Mouse (Mus musculus) gastrocnemius, postnatal 10 days (tissue): ENCODE data around the gene Pdha1. TPM values are rescaled to one million over a fixed set of nuclear protein-coding genes. Genes with fewer than 3 reads are reported as not detected.
A peak's percentile ranks its signal among the peaks of the same experiment; 100 is the strongest.

Experiments used
- DNase-seq: peaks from one replicate; pipeline ENCODE4 v3.0.0; 2021; ENCODE audit warnings: mixed read lengths
- long read RNA-seq, 2 experiments: library from polyadenylated mRNA; stranded (forward); transcript quantifications; one replicate each; pipeline ENCODE4 v2.0.0; 2021
- total RNA-seq, 2 experiments: library from RNA; stranded (reverse); gene quantifications; 2 replicates each; pipeline ENCODE4 v1.2.3; 2021

Gene Pdha1
- 100 to 1,000 TPM; 310 to 381 TPM for total RNA-seq
- long read RNA-seq, experiment 1, transcript Pdha1-201 (11 exons, 2,848 nt), result major isoform, 658 of 690 reads
- long read RNA-seq, experiment 1, partial matches to known transcripts, result 16 of 690 reads
- long read RNA-seq, experiment 1, other reads (novel, unspliced or antisense), result 16 of 690 reads
- long read RNA-seq, experiment 2, transcript Pdha1-201 (11 exons, 2,848 nt), result major isoform, 649 of 691 reads
- long read RNA-seq, experiment 2, partial matches to known transcripts, result 32 of 691 reads
- long read RNA-seq, experiment 2, other reads (novel, unspliced or antisense), result 10 of 691 reads

DNA sequence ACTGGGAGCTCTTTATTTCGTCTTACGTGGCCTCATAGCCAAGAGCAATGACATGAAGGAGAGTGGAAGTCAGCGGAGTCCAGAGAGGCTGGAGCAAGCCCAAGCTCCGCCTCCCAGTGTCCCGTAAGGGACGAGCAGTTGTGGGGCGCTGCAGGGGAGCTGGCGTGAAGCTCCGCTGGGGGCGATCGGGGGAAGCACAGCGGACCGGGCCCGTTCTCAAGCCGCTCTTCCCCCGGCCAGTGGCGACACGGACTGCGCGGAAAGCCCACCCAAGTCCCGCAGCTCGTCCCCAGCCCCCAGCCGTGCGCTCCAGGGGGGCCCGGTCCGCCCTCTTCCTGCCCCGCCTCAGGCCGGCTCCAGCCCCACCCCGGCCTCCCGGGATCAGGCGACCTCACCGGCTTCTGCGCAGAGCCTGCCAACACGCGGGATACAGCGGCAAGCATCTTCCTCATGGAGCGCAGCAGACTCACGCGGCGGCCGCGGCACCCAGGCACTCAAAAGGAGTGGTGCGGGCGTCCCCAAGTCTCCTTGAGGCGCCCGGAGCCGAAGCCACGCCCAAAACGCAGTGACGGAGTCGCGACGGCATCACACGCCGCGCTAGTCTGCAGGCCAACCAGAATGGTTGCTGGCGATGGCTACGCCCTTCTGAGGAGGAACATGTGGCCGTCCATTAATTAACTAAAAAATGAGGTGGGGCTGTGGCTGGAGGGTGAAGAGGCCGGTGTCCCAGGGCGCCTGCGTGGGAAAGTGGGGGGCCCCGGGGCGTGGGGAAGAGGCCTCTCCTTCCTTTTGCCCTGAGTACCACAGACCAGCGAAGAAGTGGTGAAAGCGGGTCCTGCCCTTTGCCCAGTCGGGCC, at the start of gene Pdha1:
TSS of gene Pdha1 (minus strand) at position 553 of the 857 bp plus-strand sequence.
- DNase-seq, result peak; percentile 76

DNA sequence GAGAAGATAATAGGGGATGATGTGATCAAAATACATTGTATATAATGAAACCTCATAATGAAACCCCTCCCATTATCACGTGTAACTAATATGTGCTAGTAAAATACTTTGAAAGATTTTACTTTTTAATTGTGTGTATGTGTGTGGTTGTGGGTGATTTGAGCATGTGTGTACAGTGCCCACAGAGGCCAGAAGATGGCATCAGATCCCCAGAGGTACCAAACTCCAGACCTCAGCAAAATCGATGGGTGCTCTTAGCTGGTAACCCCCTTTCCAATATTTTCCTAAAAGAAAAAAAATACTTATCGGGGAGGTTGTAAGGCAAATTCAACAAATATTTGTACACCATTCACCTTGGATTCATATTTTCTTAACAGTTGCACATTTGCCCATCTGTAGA, 40.8 kb upstream of the Pdha1 start:
- DNase-seq, result no peak

DNA sequence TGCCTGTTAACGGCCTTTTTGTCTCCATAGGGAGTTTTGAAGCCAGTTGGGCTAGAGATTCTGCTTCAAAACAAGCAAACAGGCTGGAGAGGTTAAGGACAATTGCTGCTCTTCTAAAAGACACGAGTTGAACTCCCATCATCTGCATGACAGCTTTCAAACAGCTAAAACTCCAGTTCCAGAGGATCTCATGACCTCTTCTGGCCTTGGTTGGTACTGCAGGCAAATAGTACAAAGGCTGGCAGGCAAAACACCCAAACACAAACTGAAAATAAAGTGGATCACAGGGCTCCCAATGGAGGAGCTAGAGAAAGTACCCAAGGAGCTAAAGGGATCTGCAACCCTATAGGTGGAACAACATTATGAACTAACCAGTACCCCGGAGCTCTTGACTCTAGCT, 31.9 kb upstream of the Pdha1 start:
- DNase-seq, result peak; percentile 45

DNA sequence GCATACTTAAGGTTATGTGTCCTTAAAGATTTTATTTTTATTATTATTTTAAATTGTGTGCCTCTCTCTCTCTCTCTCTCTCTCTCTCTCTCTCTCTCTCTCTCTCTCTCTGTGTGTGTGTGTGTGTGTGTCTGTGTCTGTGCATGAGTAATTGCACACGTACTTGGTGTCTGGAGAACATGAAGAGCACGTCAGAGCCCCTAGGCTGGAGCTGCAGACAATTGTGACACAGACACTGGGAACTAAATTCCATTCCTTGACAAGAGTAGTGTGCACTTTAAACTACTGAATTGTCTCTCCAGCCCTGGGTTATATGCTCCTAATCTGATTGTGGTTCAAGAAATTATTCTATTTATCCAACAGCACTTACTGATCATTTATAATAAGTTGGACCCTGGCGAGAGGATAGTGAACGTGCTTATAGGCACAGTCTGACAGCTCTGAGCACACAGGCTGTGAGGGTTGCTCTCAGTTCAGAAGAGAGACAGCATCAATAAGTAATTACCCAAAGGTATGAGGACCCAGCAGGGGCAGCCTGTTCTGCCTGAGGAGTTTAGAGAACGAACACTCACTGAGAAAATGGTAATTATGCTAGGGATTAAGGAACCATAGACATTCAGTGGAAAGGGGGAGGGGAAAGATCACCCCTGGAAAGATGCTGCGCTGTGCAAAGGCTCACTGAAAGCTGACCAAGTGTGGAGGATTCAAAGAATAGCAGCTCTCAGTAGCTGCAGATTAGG, 28.2 kb upstream of the Pdha1 start:
- no peak for DNase-seq

DNA sequence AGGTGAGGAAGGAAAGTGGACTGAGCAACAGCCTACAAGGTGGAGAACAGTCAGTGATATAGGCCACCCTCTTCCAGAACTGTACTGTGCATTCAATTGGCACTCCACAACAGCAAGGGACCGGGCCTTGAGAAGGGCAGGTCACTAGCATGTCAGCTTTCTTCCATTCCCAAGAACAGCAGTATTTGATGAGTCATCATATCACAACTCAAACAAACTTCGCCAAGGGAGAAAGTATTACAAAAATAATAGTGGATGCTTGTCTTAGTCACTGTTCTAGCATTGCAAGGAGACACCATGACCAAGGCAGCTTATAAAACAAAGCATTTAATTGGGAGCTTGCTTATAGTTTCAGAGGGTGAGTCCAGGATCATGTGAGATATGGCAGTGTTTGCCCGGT, 26.0 kb upstream of the Pdha1 start:
- DNase-seq, result no peak

DNA sequence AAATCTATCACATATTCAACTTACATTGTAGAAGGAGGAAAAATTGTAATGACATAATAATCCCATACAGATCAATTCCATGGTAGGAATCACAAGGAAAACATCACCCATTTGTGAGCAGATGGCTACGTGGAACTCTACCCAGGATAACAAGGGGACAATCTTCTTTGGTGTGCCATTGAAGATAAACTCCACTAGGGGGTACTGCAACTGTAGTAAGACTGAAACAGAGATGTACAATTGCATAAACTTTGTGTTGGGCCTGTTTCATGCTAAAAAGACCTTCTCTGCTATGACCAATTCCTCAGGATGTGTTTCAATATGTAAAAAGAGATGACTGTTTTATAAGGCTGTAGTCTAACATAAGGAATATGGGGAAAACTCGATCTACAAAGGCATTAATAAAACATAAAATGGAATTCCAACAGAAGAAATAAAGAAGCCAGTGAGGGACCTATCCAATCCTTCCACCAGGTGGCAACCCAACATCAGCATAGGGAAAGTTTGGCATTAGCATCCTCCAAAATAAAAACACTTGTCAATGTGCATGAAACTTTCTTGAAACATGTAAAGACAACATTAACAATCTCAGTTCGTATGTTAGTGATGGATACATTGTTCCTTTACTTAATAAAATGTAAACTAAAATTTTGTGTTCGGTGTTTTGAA, 15.1 kb upstream of the Pdha1 start:
- no peak for DNase-seq

DNA sequence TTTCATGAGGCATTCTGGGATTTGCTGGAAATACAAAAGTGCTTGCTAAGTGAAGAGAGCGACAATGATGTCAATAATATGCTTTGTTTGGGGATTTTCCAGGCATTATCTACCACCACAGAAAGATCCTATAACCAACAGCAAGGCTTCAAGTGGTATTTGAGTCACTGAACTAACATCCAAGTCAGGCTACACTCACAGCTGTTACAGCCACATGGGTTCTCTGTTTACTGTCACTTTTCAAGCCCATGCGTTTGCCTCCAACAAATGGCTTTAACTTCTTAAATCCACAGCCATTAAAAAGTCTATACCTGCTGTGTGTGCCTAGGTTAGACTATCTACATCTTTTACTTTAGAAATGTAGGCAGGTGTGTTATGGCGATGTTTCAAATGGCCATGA, 10.6 kb upstream of the Pdha1 start:
- DNase-seq, result no peak

DNA sequence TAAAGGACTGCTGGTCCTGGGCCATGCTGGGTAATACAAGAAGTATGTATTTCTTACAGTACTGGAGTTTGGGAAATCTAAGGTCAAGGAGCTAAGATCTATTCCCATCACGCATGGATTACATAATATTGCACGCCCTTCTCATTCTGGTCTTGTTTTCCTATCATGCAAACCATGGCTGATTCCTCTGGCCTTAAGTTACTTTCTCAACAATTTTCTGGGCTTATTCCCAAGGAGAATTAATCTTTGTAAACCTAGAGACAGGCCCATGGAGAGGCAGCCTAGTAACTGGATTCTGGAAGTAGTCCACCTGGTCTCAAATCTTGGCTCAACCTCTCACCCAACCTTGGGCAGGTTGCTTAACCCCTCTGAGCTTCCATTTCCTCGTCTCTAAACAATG, 9.2 kb upstream of the Pdha1 start:
- DNase-seq, result no peak

DNA sequence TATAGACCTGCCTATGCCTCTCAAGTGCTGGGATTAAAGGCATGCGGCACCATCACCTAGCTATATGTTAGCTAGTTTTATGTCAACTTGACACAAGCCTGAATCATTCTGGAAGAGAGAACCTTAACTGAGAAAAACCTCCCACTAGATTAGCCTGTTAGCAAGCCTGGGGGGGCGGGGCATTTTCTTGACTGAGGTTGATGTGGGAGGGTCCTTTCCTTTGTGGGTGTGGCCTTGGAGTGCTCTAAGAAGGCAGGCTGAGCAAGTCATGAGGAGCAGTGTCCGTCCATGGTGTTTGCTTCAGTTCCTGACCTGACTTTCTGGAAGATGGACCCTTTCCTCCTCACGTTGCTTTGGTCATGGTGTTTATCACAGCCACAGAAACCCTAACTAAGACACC, 8.6 kb upstream of the Pdha1 start:
- no peak for DNase-seq

DNA sequence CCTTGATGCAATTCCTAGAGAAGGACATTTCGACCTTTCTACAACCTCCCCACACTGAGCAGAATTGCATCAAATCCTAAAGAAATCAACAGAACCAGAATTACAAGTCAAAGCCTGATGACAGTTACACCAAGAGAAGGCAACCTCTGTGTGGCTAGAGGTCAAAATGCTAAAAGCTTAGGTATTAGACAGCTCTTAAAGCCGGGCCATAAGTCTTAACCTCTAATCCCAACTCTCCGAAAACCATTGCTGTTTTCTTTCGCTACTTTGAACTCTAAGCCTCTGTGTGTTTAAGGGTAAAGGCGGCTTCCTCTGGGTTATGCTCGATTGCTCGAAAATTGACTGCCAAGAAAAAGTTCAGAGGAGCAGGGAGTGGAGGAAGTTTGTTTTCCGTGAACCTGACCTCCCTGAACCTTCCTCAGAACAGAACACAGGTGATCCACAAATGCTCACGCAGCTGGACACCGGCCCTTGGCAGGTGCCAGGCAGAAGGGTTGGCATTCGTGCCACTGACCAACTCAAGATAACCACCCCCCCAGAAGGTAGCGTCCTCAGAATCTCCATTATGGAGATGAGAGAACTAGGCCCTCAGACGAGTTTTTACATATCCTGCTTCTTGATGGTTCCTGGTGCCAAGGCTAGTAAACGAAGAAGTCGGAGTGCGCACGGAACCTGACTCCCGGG, 894 bp downstream of the Pdha1 start:
- no peak for DNase-seq

DNA sequence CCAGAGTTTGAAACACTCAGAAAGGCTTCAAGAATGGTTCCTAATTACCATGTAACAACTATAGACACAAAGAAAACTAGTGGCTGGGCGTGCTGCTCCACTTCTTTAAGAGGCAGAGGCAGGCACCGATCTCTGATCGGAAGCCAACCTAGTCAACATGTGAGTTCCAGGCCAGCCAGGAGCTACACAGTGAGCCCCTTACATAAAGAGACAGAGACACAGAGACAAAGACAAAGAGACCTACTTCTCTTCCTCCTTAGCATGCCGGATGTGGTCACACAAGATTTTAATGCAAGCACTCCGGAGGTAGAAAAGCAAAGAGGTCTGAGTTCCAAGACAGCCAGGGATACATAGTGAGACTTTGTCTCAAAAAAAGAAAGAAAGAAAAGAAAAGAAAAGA, 2.1 kb downstream of the Pdha1 start:
- no peak for DNase-seq

DNA sequence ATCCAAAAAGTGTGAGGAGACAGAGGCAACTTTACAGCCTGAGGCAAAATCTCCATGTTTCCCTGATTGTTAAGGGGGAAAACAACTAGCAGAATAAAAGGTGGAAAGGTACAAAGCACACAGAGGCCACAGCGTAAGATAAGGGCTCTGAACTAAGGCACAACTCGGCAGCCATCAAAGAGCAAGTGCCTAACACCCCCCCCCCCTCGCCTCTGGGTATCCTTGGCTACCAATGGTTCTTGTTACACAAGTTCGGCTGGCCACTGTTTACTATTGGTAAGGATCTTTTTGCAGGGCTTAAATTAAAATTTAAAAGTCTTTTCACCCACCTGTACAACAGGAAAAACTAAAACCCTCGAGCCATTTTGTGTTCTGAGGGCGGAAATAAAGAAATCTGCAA, 2.5 kb downstream of the Pdha1 start:
- DNase-seq, result no peak

DNA sequence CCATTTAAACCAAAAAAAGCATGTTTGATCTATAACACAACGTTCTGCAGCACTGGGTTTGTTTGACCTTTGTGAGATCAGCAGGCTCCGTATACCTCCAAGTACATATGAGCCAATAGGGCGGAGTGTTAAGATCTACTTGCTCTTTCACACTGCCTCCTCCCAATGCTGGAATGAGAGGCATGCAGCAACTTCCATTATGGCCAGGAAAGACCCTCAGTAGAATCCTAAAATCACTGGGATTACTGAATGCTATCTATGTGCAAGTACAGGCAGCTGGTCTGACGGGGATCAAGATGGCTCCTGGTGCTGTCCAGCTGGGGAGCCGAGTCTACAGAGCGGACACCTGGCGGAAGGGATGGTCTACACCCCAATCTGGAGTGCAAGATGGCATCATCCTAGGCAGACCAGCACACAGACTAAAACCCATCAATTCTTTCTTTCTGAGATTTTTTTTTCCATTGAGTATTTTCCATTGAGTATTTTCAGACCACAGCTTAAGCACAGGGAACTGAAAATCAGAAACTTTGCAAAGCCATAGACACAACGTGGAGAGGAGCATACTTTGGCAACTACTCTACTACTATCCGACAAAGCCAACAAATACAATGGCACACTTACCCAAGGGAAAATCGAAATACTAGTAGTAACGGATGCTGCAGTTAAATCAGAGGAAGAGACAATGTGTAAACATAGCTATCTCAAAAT, 3.9 kb downstream of the Pdha1 start:
- DNase-seq, result no peak

DNA sequence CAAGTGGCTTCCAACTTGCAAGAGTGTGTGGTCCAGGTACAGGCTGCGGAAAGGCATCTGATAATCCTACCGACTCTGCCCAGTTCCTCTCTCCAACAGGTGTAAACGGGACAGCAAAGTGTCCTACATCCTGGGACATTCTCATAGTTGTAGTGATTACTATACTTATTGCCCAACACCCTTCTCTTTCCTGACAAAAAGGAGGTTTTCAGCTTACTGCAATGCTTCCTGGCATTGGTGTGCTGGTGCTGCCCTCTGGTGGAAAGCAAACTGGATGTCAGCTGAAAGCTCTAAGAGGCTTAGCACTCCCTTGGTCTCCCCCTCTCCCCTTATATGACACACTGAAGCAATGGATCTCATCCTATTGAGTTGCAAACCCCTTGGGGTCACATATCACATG, 21.6 kb downstream of the Pdha1 start:
- DNase-seq, result peak; percentile 31

DNA sequence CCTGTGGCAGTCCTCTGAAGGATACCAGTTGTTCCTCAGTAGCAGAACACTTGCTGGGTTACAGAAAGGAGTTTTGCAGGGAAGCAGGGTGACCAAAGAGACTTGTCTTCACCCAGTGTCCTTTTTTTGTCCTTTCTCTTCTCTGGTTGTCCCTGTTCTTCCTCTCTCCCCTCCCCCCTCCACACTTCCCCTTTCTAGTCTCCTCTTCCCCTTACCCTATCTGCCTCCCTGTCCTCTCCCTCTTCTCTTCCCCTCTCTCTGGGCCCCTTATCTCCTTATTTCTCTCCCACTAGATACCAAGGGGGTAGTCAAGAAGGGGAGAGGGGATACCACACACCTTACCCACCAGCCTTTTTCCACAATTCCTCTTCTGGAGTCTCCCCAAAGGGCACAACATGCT, 22.1 kb downstream of the Pdha1 start:
- no peak for DNase-seq

DNA sequence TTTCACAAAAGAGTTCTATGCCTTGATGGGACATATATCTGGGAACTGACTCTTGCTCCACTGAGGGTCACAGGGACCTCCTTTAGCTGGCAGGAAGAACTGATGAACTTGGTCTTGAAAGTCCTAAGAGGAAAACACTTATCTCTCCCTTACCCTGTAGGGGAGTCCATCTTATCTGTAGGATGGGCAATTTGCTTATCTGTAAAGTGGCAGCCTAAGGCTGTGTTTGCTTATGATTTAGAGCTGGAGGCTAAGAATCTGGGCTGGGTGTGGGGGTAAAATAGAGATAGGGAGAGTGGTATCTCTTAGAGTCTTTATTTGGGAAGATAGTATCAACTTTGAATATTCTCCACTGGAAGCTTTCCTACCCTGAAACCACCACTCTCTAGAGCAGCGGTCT, 24.4 kb downstream of the Pdha1 start:
- DNase-seq, result no peak

DNA sequence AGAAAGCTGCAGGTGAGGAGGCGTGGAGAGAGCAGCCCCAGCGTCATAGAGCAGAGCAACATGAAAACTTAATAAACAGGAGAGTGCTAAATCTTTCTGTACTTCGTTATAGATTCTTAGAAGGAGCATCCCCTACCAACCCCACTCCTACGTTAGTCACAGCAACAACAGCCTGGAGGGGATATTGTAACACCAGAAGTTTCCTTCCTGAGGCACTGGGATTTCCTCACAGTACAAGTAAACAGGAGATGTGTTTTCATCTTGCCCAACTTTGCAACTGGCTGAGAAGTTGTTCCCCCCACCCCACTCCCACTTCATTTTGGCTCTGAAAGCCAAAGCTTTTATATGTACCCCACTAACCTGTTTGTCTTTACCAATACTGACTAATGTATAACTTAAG, 30.4 kb downstream of the Pdha1 start:
- no peak for DNase-seq

DNA sequence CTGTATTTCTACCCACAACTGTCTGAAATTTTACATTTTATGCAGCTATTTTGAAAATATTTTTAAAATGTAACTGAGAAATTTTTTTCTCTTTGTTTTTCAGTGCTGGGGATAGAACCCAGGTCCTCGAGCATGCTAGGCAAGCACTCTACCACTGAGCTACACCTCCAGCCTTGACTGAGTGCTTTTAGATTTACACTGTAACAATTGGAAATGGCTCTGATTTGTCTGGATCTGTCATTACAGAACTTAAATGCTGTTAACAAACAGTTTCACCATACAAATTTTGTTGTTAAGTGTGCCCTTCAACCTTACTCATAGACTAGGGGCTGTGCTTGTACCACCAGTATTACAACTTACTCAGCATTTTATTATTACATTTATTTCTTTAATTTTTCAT, 46.2 kb downstream of the Pdha1 start:
- no peak for DNase-seq
